Mouse (Mus musculus) heart, adult 2 months (tissue): ENCODE data around the gene Gm37240.

Experiments used
- CTCF ChIP-seq: fragments of 200-600 bp; IDR thresholded peaks from 2 replicates; pipeline ENCODE4 v1.8.1; 2022; ENCODE audit warnings: antibody characterized with exemption, mild to moderate bottlenecking, moderate library complexity
- EP300 ChIP-seq: fragments of 200-500 bp; IDR thresholded peaks from 2 replicates; pipeline ENCODE4 v1.6.1; 2011; ENCODE audit warnings: low read depth, low read length, control low read depth; ENCODE audit not compliant: insufficient read depth

- TF ChIP-seq CTCF, result no peak
- TF ChIP-seq EP300, result no peak
Observed at GRCm38 (mm10) chr3:84675710-84676109, 1211.6 kb downstream of the Gm37240 start.
